Mouse (Mus musculus) heart, postnatal 25 days (tissue): Measurements from ENCODE around the gene Akp3. TPM values are rescaled to one million over a fixed set of nuclear protein-coding genes. Genes with fewer than 3 reads are reported as not detected.

ENCODE experiments used
- DNase-seq: peaks from one replicate; pipeline ENCODE4 v3.0.0; 2022; ENCODE audit warnings: low spot score
- intact Hi-C: fragments of 180-260 bp; cut with DNase I; formaldehyde crosslinking; loops from one replicate; pipeline ENCODE4 v1.15.1; 2025
- total RNA-seq, 2 experiments: library from RNA; stranded (reverse); gene quantifications; 2 replicates each; pipeline ENCODE4 v1.2.3; 2021

The Akp3 gene
- not detected for total RNA-seq

- no peak for DNase-seq
- intact Hi-C loops = no loop called here
Observed at GRCm38 (mm10) chr1:87124673-87125072, at the start of gene Akp3. Gene Akp3 (plus strand): TSS chr1:87124973.

DNA sequence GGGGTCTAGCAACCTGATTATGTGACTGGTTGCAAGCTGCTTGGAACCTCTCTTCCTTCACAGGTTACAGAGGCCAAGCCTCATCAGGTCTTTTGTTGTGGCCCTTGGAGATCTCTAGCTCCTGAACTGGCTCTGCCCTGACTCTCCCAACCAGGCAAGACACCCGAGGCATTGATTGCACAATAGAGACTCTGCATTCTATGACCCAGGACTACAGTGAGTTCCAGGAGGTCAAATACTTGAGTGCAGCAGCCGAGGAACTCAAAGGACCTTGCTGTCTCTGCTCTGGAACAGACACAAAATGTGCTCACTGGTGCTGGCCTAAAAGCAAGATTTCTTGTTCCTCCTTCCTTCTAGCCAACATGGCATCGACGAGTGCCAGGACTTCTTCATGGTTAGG, 38.6 kb upstream of the Akp3 start:
- intact Hi-C loops = no loop called here

GRCm38 (mm10) chr1:87086964-87087363, 37.8 kb upstream of the Akp3 start:
- intact Hi-C loops = no loop called here
- DNase-seq = no peak

More for the DNA sequence above, 38.6 kb upstream of the Akp3 start:
- DNase-seq = no peak

GRCm38 (mm10) chr1:87089251-87089650, 35.5 kb upstream of the Akp3 start:
- intact Hi-C loops = no loop called here
- no peak for DNase-seq

- DNase-seq = no peak
- intact Hi-C loops = no loop called here
Observed at GRCm38 (mm10) chr1:87089828-87090227, 34.9 kb upstream of the Akp3 start, which contains the start of gene Alppl2. Gene Alppl2 (minus strand): TSS chr1:87089928.

DNA sequence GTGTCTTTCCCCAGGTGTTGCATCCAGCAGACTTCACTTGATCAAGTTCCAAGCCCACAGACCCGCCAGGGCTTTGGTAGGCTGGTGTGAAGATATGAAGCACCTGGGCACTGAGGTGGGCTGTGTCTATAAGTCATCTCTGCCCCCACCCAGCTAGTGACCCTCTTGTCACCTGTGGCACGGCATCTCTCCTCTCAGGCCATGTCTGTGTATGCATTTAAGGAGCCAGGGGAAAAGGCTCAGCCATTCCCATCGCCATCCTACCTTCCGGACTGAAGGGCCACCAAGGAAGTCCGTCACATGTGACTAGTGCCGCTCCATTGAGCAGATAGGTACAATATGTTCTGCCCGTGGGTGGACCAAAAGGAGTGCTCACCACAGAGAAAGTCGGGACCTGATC, 29.1 kb upstream of the Akp3 start:
- intact Hi-C loops = loop anchor here (2.0 kb wide), 1 partner anchor 91 kb away; no protein-coding TSS in a partner anchor
- no peak for DNase-seq

DNA sequence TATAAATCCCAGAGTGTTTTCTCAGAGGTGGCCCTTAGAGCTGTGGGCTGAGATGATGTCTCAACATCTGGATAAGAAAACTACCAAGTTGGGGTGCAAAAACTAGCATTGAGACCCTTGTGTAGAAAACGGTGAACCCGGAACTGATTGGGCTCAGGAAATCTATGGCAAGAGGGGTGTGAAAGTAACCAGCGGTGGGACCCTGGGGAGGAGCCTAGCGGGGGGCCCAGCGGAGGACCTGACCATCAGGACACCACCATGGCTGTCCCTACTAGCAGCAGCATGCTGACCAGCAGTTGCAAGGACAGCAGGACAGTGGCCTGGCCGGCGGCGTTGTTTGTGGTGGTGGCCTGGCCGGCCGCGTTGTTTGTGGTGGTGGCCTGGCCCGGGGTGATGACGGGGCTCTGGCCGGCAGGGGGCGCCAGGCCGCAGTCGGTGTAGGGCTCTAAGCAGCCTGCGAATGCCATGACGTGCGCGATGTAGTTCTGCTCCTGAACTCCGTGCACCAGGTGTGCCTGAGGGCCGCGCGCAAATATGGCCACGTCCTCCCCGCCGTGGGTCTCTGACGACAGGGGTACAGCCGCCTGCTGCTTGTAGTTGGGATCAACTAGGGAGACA, 26.3 kb upstream of the Akp3 start:
- intact Hi-C loops = no loop called here
- peak; percentile 6 for DNase-seq

GRCm38 (mm10) chr1:87101411-87101810, 23.4 kb upstream of the Akp3 start, which contains the start of gene Alpi:
Gene Alpi (minus strand): TSS chr1:87101606.
- intact Hi-C loops = no loop called here
- DNase-seq = no peak

- intact Hi-C loops = no loop called here
- DNase-seq = no peak
Observed at GRCm38 (mm10) chr1:87102114-87102513, 22.7 kb upstream of the Akp3 start.

- intact Hi-C loops = no loop called here
- DNase-seq = no peak
Observed at GRCm38 (mm10) chr1:87103936-87104335, 20.8 kb upstream of the Akp3 start.

- intact Hi-C loops = no loop called here
Observed at GRCm38 (mm10) chr1:87106536-87106935, 18.2 kb upstream of the Akp3 start.

DNA sequence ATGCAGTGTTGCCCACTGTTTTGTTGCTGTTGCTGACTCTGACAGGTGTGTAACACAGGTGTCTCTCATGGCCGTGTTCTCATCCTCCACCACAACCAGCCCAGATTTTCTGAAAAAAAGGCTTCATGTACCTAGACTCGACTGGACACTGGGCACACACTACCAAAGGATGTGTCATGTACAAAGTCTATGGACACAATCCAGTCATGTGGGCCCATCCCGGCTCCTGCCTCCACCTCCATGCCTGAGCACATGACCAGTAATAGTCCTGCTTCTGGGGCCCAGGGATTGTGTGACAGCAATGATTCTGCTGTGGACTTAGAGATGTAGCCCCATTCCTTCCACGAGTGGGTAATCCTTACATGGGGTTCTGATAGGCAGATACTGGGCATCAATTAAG, 16.2 kb upstream of the Akp3 start:
- intact Hi-C loops = no loop called here
- DNase-seq = no peak

More at GRCm38 (mm10) chr1:87106536-87106935, 18.2 kb upstream of the Akp3 start:
- DNase-seq = no peak

GRCm38 (mm10) chr1:87111719-87112354, 12.9 kb upstream of the Akp3 start:
- DNase-seq = no peak
- intact Hi-C loops = no loop called here

DNA sequence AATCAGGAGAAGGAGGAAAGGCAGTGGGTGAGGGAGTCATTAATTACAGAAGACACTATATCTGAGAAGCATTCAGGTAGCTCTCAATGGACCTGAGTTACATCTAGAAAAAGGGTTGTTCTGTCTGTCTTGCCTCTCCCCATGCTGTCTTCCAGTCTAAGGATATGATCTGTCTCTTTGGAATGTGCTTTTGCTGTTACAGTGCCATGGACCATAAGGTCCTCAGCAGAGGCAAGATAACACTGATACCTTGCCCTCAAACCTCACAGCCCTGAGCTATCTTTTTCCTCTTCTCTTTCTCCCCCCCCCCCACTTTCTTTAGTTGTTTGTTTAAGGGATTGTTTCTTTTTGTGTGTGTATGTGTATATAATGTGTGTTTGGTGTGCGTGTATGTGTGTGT, 10.0 kb upstream of the Akp3 start:
- no peak for DNase-seq
- intact Hi-C loops = no loop called here

- intact Hi-C loops = no loop called here
- DNase-seq = no peak
Observed at GRCm38 (mm10) chr1:87127206-87128030, 2.6 kb downstream of the Akp3 start.

DNA sequence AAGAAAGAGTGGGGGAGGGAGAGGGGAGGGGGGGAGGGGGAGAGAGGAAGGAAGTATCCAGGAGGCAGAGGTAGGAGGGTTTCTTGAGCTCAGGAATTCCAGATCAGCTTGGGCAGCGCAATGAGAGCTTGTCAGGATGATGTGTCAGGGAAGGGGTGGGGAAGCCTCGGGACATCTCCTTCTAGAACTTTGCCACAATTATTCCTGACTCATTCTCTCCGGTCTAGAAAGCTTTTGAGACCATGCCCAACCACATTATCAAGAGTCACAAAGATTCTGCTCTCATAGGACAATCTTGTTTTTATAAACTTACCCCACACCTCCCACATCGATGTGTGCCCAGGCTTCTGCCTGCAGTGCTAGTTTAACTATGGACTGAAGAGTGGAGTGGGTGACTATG, 7.0 kb downstream of the Akp3 start:
- intact Hi-C loops = no loop called here
- DNase-seq = no peak

DNA sequence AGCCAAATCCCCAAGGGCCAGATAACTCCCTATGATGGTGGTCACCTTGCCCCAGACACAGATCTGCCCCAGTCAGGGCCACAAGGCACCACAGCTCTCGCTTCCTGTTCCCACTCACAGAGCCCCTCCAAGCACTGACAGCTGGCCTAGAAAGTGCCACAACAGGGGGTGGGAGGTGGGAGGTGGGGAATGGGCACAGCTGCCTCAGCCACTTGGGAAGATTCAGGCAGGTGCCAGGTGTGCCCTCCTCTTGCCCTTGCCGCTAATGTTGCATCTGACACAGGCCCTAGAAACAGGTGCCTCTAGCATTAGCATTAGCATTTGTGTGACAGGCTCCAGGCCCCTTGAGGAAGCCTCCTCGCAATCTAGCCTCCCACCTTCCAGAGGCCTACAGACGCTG, 16.8 kb downstream of the Akp3 start:
- intact Hi-C loops = no loop called here

DNA sequence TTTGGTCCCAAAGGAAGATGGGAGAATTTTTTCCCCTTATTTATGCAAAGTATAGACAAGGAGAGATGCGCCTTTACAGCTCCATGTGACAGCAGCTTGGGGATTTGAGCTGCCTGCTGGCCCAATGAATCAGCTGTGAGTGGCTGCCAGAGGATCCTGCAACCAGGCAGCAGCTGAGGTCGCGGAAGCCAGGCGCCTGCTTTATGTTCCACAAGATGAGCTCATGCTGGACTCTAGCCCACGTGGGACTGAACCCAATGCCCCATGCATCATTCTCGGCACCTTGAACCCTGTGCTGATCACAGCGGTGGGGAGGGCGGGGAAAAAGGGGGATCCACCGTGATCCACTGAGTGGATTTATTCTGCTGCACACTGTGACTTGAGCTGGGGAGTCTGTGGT, 17.7 kb downstream of the Akp3 start:
- intact Hi-C loops = no loop called here
- DNase-seq = no peak

More for the DNA sequence above, 16.8 kb downstream of the Akp3 start:
- no peak for DNase-seq

GRCm38 (mm10) chr1:87143141-87143540, 18.4 kb downstream of the Akp3 start:
- intact Hi-C loops = no loop called here
- DNase-seq = no peak

DNA sequence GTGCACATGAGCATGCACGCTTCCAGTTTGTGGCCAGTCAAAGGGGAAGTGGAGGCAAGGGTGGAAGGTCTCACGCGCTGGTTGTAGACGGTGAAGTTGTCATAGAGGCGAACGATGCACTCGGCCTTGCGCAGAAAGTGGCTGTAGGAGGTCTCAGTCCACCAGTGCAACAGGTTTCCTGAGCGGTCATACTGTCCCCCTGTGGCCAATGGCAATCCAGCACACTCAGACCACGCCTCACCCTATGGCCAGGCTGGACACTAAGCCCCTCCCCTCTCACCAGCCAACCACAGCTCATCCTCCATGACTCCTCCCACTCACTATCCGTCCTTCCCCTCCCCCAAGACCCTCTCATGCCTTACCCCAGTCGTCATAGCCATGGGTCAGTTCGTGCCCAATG, 24.6 kb downstream of the Akp3 start:
- no peak for DNase-seq
- intact Hi-C loops = no loop called here

GRCm38 (mm10) chr1:87151286-87151685, 26.5 kb downstream of the Akp3 start:
- DNase-seq = no peak
- intact Hi-C loops = no loop called here
